In genomic region chr19:31791724-31792123, GRCm38 (mm10) we compare ENCODE assay signal across 30 mouse cellular contexts.
"Had no signal": no experiment of that assay in that cellular context is flagged by ENCODE, and none has a peak within 500 bp of the region (broad histone marks: within the 10 kb centered on the region; RNA-seq: fewer than 3 reads in every experiment).

No protein-coding gene starts in this region.

- H3K9me3 ChIP-seq: limb, embryonic 10.5 days; limb, embryonic 12.5 days; limb, embryonic 13.5 days; limb, embryonic 15.5 days; liver, embryonic 13.5 days; liver, embryonic 15.5 days; lung, embryonic 15.5 days; megakaryocyte, embryonic 14.5 days; midbrain, embryonic 10.5 days; midbrain, embryonic 12.5 days; midbrain, embryonic 13.5 days; midbrain, embryonic 15.5 days; neural tube, embryonic 12.5 days had no signal

- DNase-seq: left cerebral cortex, postnatal 4 days; liver; liver, embryonic 13.5 days; liver, postnatal 0 days; lung, adult 18-20 months; lung, adult 2 months; lung, embryonic 14.5 days; lung, postnatal 10 days; lung, postnatal 14 days; lung, postnatal 36 days; lung, postnatal 4 days; midbrain, embryonic 14.5 days had no signal

- H3K9ac ChIP-seq: limb, embryonic 12.5 days; limb, embryonic 13.5 days; limb, embryonic 15.5 days; liver, embryonic 13.5 days; liver, embryonic 14.5 days; liver, embryonic 15.5 days; liver, postnatal 0 days; lung, embryonic 14.5 days; lung, embryonic 15.5 days; midbrain, embryonic 12.5 days; midbrain, embryonic 13.5 days; midbrain, embryonic 15.5 days; neural tube, embryonic 12.5 days had no signal

- H3K4me3 ChIP-seq: limb, embryonic 10.5 days; limb, embryonic 12.5 days; limb, embryonic 13.5 days; limb, embryonic 15.5 days; liver, embryonic 13.5 days; liver, embryonic 15.5 days; lung, embryonic 15.5 days; megakaryocyte, embryonic 14.5 days; midbrain, embryonic 10.5 days; midbrain, embryonic 12.5 days; midbrain, embryonic 13.5 days; midbrain, embryonic 15.5 days; neural tube, embryonic 12.5 days had no signal

- ATAC-seq: liver, postnatal 0 days; lung, postnatal 0 days; midbrain, embryonic 13.5 days; midbrain, embryonic 15.5 days; midbrain, embryonic 16.5 days had no signal

- H3K36me3 ChIP-seq: limb, embryonic 10.5 days; limb, embryonic 12.5 days; limb, embryonic 13.5 days; limb, embryonic 15.5 days; liver, embryonic 13.5 days; liver, embryonic 15.5 days; lung, embryonic 15.5 days; midbrain, embryonic 10.5 days; midbrain, embryonic 12.5 days; midbrain, embryonic 13.5 days; midbrain, embryonic 15.5 days; neural tube, embryonic 12.5 days had no signal

- H3K4me1 ChIP-seq: limb, embryonic 10.5 days; limb, embryonic 12.5 days; limb, embryonic 13.5 days; liver, embryonic 13.5 days; liver, embryonic 15.5 days; lung, embryonic 15.5 days; midbrain, embryonic 10.5 days; midbrain, embryonic 12.5 days; midbrain, embryonic 13.5 days; midbrain, embryonic 15.5 days; neural tube, embryonic 12.5 days had no signal

- H3K27me3 ChIP-seq: limb, embryonic 12.5 days; limb, embryonic 13.5 days; limb, embryonic 15.5 days; liver, embryonic 13.5 days; liver, embryonic 15.5 days; lung, embryonic 15.5 days; megakaryocyte, embryonic 14.5 days; midbrain, embryonic 12.5 days; midbrain, embryonic 13.5 days; midbrain, embryonic 15.5 days; neural tube, embryonic 12.5 days had no signal

- H3K27ac ChIP-seq: limb, embryonic 10.5 days; limb, embryonic 12.5 days; limb, embryonic 13.5 days; limb, embryonic 15.5 days; liver, embryonic 13.5 days; liver, embryonic 14.5 days; liver, embryonic 15.5 days; lung, embryonic 15.5 days; macrophage; midbrain, embryonic 10.5 days; midbrain, embryonic 12.5 days; midbrain, embryonic 13.5 days; midbrain, embryonic 15.5 days; neural tube, embryonic 12.5 days had no signal

- H3K4me2 ChIP-seq: limb, embryonic 12.5 days; limb, embryonic 13.5 days; limb, embryonic 15.5 days; liver, embryonic 11.5 days; liver, embryonic 13.5 days; liver, embryonic 15.5 days; lung, embryonic 14.5 days; lung, embryonic 15.5 days; midbrain, embryonic 11.5 days; midbrain, embryonic 12.5 days; midbrain, embryonic 13.5 days; midbrain, embryonic 15.5 days; neural tube, embryonic 12.5 days had no signal
